In genomic region chr8:70839408-70840351, GRCm38 (mm10) we compare ENCODE assay signal across 8 mouse cellular contexts. TPM values are rescaled to one million over a fixed set of nuclear protein-coding genes. Genes with fewer than 3 reads are reported as not detected.
DNase-seq lines count a peak whose midpoint lies in the region; ATAC-seq and TF ChIP-seq lines count a peak whose summit lies in the region.

TSS of gene Arrdc2 (minus strand) at chr8:70839720.

- WGBS in forebrain, embryonic 12.5 days: 2% methylated on average over 55 of the region's 55 CpGs
- WGBS in heart, postnatal 0 days: 2% methylated on average over 55 of the region's 55 CpGs
- under 1% methylated on average over 51 of the region's 55 CpGs for WGBS in liver, embryonic 16.5 days (ENCODE audit: insufficient replicate concordance)
- 2% methylated on average over 55 of the region's 55 CpGs for WGBS in neural tube, embryonic 13.5 days

- H3K4me1 ChIP-seq in E14TG2a.4 (replicated peaks; ENCODE audit: low read depth, low read length): peaks cover 77% of the 10 kb centered on the region
- peaks cover 18% of the 10 kb centered on the region for H3K4me1 ChIP-seq in forebrain, embryonic 12.5 days
- peaks cover 5% of the 10 kb centered on the region for H3K4me1 ChIP-seq in heart, postnatal 0 days (ENCODE audit: control insufficient read depth, insufficient read depth)
- peaks cover 83% of the 10 kb centered on the region for H3K4me1 ChIP-seq in liver, embryonic 16.5 days (ENCODE audit: control insufficient read depth, low read depth, low read length)
- peaks cover 24% of the 10 kb centered on the region for H3K4me1 ChIP-seq in neural tube, embryonic 13.5 days (replicated peaks)
- peaks cover 17% of the 10 kb centered on the region for H3K4me1 ChIP-seq in testis, adult 2 months (ENCODE audit: control insufficient read depth, insufficient read depth, low read length)

- peak; percentile 100 for DNase-seq in c-Kit-positive CD71-positive TER-119-positive erythroid progenitor cells, embryonic 14.5 days (ENCODE audit: low spot score)
- peak; percentile 100 for DNase-seq in heart, postnatal 0 days (ENCODE audit: low spot score)
- peak; percentile 99 to 100 for DNase-seq in kidney, postnatal 4 days

- peaks cover 28% of the 10 kb centered on the region for H3K36me3 ChIP-seq in E14TG2a.4 (ENCODE audit: insufficient read depth, low read length)
- H3K36me3 ChIP-seq in forebrain, embryonic 12.5 days (replicated peaks): no peaks in the 10 kb centered on the region; the same call in 1 of the 2 replicates
- H3K36me3 ChIP-seq in heart, postnatal 0 days (replicated peaks; ENCODE audit: control insufficient read depth, insufficient read depth, low read length): peaks cover 16% of the 10 kb centered on the region; the same call in 1 of the 2 replicates
- H3K36me3 ChIP-seq in liver, embryonic 16.5 days (ENCODE audit: control insufficient read depth, insufficient read depth): peaks cover 18% of the 10 kb centered on the region
- peaks cover 24% of the 10 kb centered on the region for H3K36me3 ChIP-seq in neural tube, embryonic 13.5 days
- H3K36me3 ChIP-seq in testis, adult 2 months (ENCODE audit: control insufficient read depth, insufficient read depth, low read length): no peaks in the 10 kb centered on the region

- H3K4me2 ChIP-seq in forebrain, embryonic 12.5 days: peak within 1 kb of the TSS; percentile 83
- H3K4me2 ChIP-seq in heart, postnatal 0 days (ENCODE audit: low read depth, low read length): peak within 1 kb of the TSS; percentile 80
- H3K4me2 ChIP-seq in liver, embryonic 16.5 days (ENCODE audit: low read depth, low read length): peak within 1 kb of the TSS; percentile 89
- H3K4me2 ChIP-seq in neural tube, embryonic 13.5 days: peak within 1 kb of the TSS; percentile 77

- TF ChIP-seq CTCF in E14TG2a.4 (conservative IDR thresholded peaks at IDR 0.05; ENCODE audit: low read length): no peak
- no peak for TF ChIP-seq CTCF in heart, postnatal 0 days (IDR thresholded peaks at IDR 0.05; ENCODE audit: low read depth)
- TF ChIP-seq CTCF in testis, adult 2 months (IDR thresholded peaks at IDR 0.05; ENCODE audit: control insufficient read depth, insufficient read depth, insufficient replicate concordance, low read depth, low read length): no peak

- no peaks in the 10 kb centered on the region for H3K9me3 ChIP-seq in E14TG2a.4 (ENCODE audit: low read length)
- no peaks in the 10 kb centered on the region for H3K9me3 ChIP-seq in forebrain, embryonic 12.5 days
- no peaks in the 10 kb centered on the region for H3K9me3 ChIP-seq in heart, postnatal 0 days (replicated peaks; ENCODE audit: control insufficient read depth, low read length)
- H3K9me3 ChIP-seq in liver, embryonic 16.5 days (replicated peaks; ENCODE audit: control insufficient read depth, low read length): no peaks in the 10 kb centered on the region
- H3K9me3 ChIP-seq in neural tube, embryonic 13.5 days: no peaks in the 10 kb centered on the region

- peak within 1 kb of the TSS; percentile 89 for H3K27ac ChIP-seq in forebrain, embryonic 12.5 days
- peak within 1 kb of the TSS; percentile 96 for H3K27ac ChIP-seq in heart, postnatal 0 days (ENCODE audit: low read depth)
- peak within 1 kb of the TSS; percentile 97 for H3K27ac ChIP-seq in liver, embryonic 16.5 days (ENCODE audit: low read length)
- H3K27ac ChIP-seq in neural tube, embryonic 13.5 days (replicated peaks): peak within 1 kb of the TSS; percentile 91
- H3K27ac ChIP-seq in testis, adult 2 months (ENCODE audit: control insufficient read depth, insufficient read depth, low read depth, low read length): peak within 1 kb of the TSS; percentile 97

- TF ChIP-seq POLR2A in testis, adult 2 months (IDR thresholded peaks at IDR 0.05; ENCODE audit: control insufficient read depth, low read depth, low read length): peak; percentile 98

- peak within 1 kb of the TSS; percentile 75 for H3K9ac ChIP-seq in forebrain, embryonic 12.5 days
- H3K9ac ChIP-seq in heart, postnatal 0 days (replicated peaks; ENCODE audit: low read depth, low read length): peak within 1 kb of the TSS; percentile 83
- H3K9ac ChIP-seq in liver, embryonic 16.5 days (ENCODE audit: low read depth, low read length): peak within 1 kb of the TSS; percentile 95
- H3K9ac ChIP-seq in neural tube, embryonic 13.5 days: peak within 1 kb of the TSS; percentile 79

- H3K4me3 ChIP-seq in E14TG2a.4 (replicated peaks; ENCODE audit: low read length): peak within 1 kb of the TSS; percentile 88
- H3K4me3 ChIP-seq in forebrain, embryonic 12.5 days (replicated peaks): peak within 1 kb of the TSS; percentile 67
- peak within 1 kb of the TSS; percentile 74 for H3K4me3 ChIP-seq in heart, postnatal 0 days (ENCODE audit: low read depth, low read length)
- H3K4me3 ChIP-seq in liver, embryonic 16.5 days (ENCODE audit: low read depth, low read length): peak within 1 kb of the TSS; percentile 86
- peak within 1 kb of the TSS; percentile 62 for H3K4me3 ChIP-seq in neural tube, embryonic 13.5 days
- H3K4me3 ChIP-seq in testis, adult 2 months (ENCODE audit: control insufficient read depth, low read depth, low read length): peak within 1 kb of the TSS; percentile 96

- peaks cover 7% of the 10 kb centered on the region; the same call in 1 of the 2 replicates for H3K27me3 ChIP-seq in E14TG2a.4 (ENCODE audit: insufficient read depth, low read length)
- no peaks in the 10 kb centered on the region for H3K27me3 ChIP-seq in forebrain, embryonic 12.5 days
- H3K27me3 ChIP-seq in heart, postnatal 0 days (ENCODE audit: control insufficient read depth, insufficient read depth, low read length): no peaks in the 10 kb centered on the region
- H3K27me3 ChIP-seq in liver, embryonic 16.5 days (ENCODE audit: control insufficient read depth, insufficient read depth, low read depth, low read length): no peaks in the 10 kb centered on the region
- 0 out of 2 replicates have a peak, but pooled peaks cover 2% of the 10 kb centered on the region for H3K27me3 ChIP-seq in neural tube, embryonic 13.5 days
- H3K27me3 ChIP-seq in testis, adult 2 months (ENCODE audit: control insufficient read depth, insufficient read depth, low read length): no peaks in the 10 kb centered on the region

- peak; percentile 26; the same call in 1 of the 2 replicates for TF ChIP-seq EP300 in heart, postnatal 0 days (IDR thresholded peaks at IDR 0.05; ENCODE audit: low read depth)

- ATAC-seq in forebrain, embryonic 12.5 days (ENCODE audit: low FRiP score): peak; percentile 96
- peak; percentile 94 for ATAC-seq in heart, postnatal 0 days (ENCODE audit: insufficient read depth, low read depth)
- peak; percentile 86 for ATAC-seq in liver, embryonic 16.5 days (ENCODE audit: low read depth)
- peak; percentile 97 for ATAC-seq in neural tube, embryonic 13.5 days (ENCODE audit: low read depth)

RNA-seq across cellular contexts. Expression of gene Arrdc2, which starts in this region (rescaled TPM):
- polyA plus RNA-seq in forebrain, embryonic 12.5 days (2016; fragmentation: Nextera tagmentation; extraction: Ambion mirVana): 5.6 and 8.2 TPM in 2 replicates
- total RNA-seq in heart, postnatal 0 days (2014; rRNA removed; ENCODE audit: low replicate concordance): 4.5 and 38.1 TPM in 2 replicates
- polyA plus RNA-seq in heart, postnatal 0 days (2015; fragmentation: Nextera tagmentation; extraction: Ambion mirVana): 3.0 and 3.6 TPM in 2 replicates
- polyA plus RNA-seq in liver, embryonic 16.5 days (2015; fragmentation: Nextera tagmentation; extraction: Ambion mirVana): 11.6 and 13.5 TPM in 2 replicates
- polyA plus RNA-seq in neural tube, embryonic 13.5 days (2015; fragmentation: Nextera tagmentation; extraction: Ambion mirVana): 7.8 TPM in 2 replicates
- 17.1 and 19.4 TPM in 2 replicates for polyA plus RNA-seq in testis, adult 2 months (2012; rRNA removed)

Comparison
In these comparisons a context has a peak if more than half of its experiments do, and no peak if none do; other contexts are left out.
1. Peak in every context shown above with its lines: DNase-seq, ATAC-seq, H3K4me3 ChIP-seq and H3K27ac ChIP-seq.